Mouse (Mus musculus) testis, adult 2 months (tissue): ENCODE data around the gene Rnf220.

Source experiments
- CTCF ChIP-seq: fragments of 200-500 bp; IDR thresholded peaks from 2 replicates; pipeline ENCODE4 v1.5.1; 2012; ENCODE audit warnings: low read depth, mild to moderate bottlenecking, inconsistent platforms, low read length, moderate library complexity; ENCODE audit not compliant: control insufficient read depth, insufficient read depth, insufficient replicate concordance
- POLR2A ChIP-seq: fragments of 200-500 bp; IDR thresholded peaks from 2 replicates; pipeline ENCODE4 v1.6.1; 2012; ENCODE audit warnings: low read depth, mild to moderate bottlenecking, inconsistent platforms, low read length, moderate library complexity; ENCODE audit not compliant: control insufficient read depth

DNA sequence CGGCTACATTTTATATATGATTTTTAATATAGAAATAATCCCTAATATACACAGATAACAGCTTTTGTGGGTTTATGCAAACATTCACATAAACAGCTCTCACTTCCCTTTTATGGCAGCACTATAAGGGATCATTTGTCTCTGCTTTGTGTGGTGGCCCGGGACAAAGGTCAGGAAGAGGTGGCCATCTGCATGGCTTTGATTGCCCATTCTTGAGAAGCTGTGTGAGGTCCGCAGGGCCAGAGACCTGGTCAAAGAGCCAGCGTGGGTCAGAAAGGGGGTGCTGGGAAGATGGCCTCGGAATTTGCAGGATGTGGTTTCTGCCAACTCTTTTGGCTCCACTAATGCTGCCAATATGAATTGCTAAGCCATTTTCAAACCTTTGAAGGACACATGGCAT lies 273.9 kb downstream of the Rnf220 start:
- no peak for TF ChIP-seq POLR2A
- no peak for TF ChIP-seq CTCF
